Mouse (Mus musculus): Measurements from ENCODE around the gene Ano4. TPM values are rescaled to one million over a fixed set of nuclear protein-coding genes. Genes with fewer than 3 reads are reported as not detected.

Gene Ano4
- polyA plus RNA-seq, 1 experiment = not detected

GRCm38 (mm10) chr10:89345606-89346005 lies 1.0 kb upstream of the Ano4 start:
- peaks cover 12% of the 10 kb centered on the region for H3K4me1 ChIP-seq
- H3K36me3 ChIP-seq (replicated peaks; ENCODE audit: low read length) = no peaks in the 10 kb centered on the region
- H3K9me3 ChIP-seq = 0 out of 2 replicates have a peak, but pooled peaks cover 6% of the 10 kb centered on the region
- H3K27me3 ChIP-seq (replicated peaks) = peaks cover 54% of the 10 kb centered on the region
- TF ChIP-seq GATA1 (IDR thresholded peaks at IDR 0.05; ENCODE audit: borderline replicate concordance, low read length) = no peak
- TF ChIP-seq FLI1 (IDR thresholded peaks at IDR 0.05; ENCODE audit: low read length) = no peak
- no peak overlapping the region for H3K4me3 ChIP-seq (replicated peaks)

DNA sequence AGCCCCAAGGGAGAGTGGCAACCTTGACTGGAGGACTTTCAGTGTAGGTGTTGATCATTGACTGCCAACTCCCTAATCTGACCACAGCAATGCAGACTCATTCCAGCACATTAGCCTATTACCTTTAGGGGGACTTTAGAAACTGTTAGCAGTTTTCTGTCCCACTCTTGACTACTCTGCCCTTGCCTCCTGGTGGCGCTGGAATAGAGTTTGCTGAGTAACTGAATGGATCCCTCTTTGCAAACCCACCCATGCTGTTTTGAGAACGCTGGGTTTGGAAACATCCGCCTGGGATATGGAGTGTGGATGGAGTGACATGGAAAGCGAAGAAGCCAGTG lies 603 bp upstream of the Ano4 start:
- Histone ChIP-seq H3K4me1 (peaks cover 12% of the 10 kb centered on the region), H3K36me3 (replicated peaks; ENCODE audit: low read length) (no peaks in the 10 kb centered on the region)

DNA sequence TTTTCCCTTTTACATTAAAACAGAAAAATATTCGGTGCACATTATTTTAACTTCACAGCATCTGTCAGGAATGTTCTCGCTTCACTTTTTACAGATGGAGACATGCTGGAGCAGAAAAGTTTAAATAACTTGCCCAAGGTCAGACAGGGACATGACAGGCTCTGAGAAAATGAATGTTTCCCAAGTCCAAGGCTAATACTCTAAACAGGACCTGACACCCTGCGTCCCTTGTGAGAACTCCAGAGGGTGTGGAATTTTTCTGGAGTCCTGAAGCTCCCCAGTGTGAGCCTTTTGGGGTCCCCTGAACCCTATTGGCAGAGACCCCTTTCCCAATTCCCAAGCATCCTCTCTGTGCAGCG lies 451 bp downstream of the Ano4 start:
- H3K4me3 ChIP-seq (replicated peaks) = peak overlapping the region; percentile 86
- no peak for TF ChIP-seq GATA1 (IDR thresholded peaks at IDR 0.05; ENCODE audit: borderline replicate concordance, low read length)
- TF ChIP-seq FLI1 (IDR thresholded peaks at IDR 0.05; ENCODE audit: low read length) = no peak
- H3K4me1 ChIP-seq = peaks cover 12% of the 10 kb centered on the region
- 0 out of 2 replicates have a peak, but pooled peaks cover 6% of the 10 kb centered on the region for H3K9me3 ChIP-seq
- peaks cover 56% of the 10 kb centered on the region for H3K27me3 ChIP-seq (replicated peaks)
- H3K36me3 ChIP-seq (replicated peaks; ENCODE audit: low read length) = no peaks in the 10 kb centered on the region

More for the DNA sequence above, 603 bp upstream of the Ano4 start:
- Histone ChIP-seq H3K9me3 (0 out of 2 replicates have a peak, but pooled peaks cover 6% of the 10 kb centered on the region), H3K4me3 (replicated peaks) (peak overlapping the region; percentile 86), H3K27me3 (replicated peaks) (peaks cover 56% of the 10 kb centered on the region)
- no peak for TF ChIP-seq GATA1 (IDR thresholded peaks at IDR 0.05; ENCODE audit: borderline replicate concordance, low read length)
- no peak for TF ChIP-seq FLI1 (IDR thresholded peaks at IDR 0.05; ENCODE audit: low read length)

- Histone ChIP-seq H3K36me3 (replicated peaks; ENCODE audit: low read length) (no peaks in the 10 kb centered on the region), H3K9me3 (0 out of 2 replicates have a peak, but pooled peaks cover 6% of the 10 kb centered on the region), H3K4me1 (peaks cover 12% of the 10 kb centered on the region), H3K27me3 (replicated peaks) (peaks cover 56% of the 10 kb centered on the region), H3K4me3 (replicated peaks) (no peak overlapping the region)
- TF ChIP-seq FLI1 (IDR thresholded peaks at IDR 0.05; ENCODE audit: low read length) = no peak
- TF ChIP-seq GATA1 (IDR thresholded peaks at IDR 0.05; ENCODE audit: borderline replicate concordance, low read length) = no peak
Observed at GRCm38 (mm10) chr10:89343716-89344115, 846 bp downstream of the Ano4 start.

GRCm38 (mm10) chr10:89330261-89330660 lies 14.3 kb downstream of the Ano4 start:
- H3K4me1 ChIP-seq = peaks cover 24% of the 10 kb centered on the region

DNA sequence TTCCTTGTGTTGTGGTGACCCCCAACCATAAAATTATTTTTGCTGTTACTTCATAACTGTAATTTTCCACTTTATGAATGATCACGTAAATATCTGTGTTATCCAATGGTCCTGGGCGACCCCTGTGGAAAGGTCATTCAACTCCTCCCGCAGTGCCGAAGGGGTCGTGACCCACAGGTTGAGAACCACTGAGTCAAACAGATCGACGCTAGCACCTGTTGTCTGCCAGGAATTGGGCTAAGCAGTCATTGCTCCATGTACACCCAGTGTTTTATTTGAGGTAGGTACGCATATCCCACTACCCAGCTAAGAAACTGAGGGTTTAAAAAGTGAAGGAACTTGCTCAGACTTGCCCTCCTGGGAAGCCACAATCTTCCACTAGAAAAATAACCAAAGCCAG lies 14.8 kb downstream of the Ano4 start:
- Histone ChIP-seq H3K36me3 (replicated peaks; ENCODE audit: low read length) (no peaks in the 10 kb centered on the region), H3K9me3 (no peaks in the 10 kb centered on the region), H3K27me3 (replicated peaks) (peaks cover 13% of the 10 kb centered on the region), H3K4me3 (replicated peaks) (no peak overlapping the region), H3K4me1 (peaks cover 29% of the 10 kb centered on the region)
- TF ChIP-seq FLI1 (IDR thresholded peaks at IDR 0.05; ENCODE audit: low read length) = no peak
- TF ChIP-seq GATA1 (IDR thresholded peaks at IDR 0.05; ENCODE audit: borderline replicate concordance, low read length) = no peak

More at GRCm38 (mm10) chr10:89330261-89330660, 14.3 kb downstream of the Ano4 start:
- H3K36me3 ChIP-seq (replicated peaks; ENCODE audit: low read length) = no peaks in the 10 kb centered on the region
- H3K27me3 ChIP-seq (replicated peaks) = peaks cover 10% of the 10 kb centered on the region
- no peaks in the 10 kb centered on the region for H3K9me3 ChIP-seq
- no peak for TF ChIP-seq GATA1 (IDR thresholded peaks at IDR 0.05; ENCODE audit: borderline replicate concordance, low read length)
- no peak for TF ChIP-seq FLI1 (IDR thresholded peaks at IDR 0.05; ENCODE audit: low read length)
- H3K4me3 ChIP-seq (replicated peaks) = no peak overlapping the region

DNA sequence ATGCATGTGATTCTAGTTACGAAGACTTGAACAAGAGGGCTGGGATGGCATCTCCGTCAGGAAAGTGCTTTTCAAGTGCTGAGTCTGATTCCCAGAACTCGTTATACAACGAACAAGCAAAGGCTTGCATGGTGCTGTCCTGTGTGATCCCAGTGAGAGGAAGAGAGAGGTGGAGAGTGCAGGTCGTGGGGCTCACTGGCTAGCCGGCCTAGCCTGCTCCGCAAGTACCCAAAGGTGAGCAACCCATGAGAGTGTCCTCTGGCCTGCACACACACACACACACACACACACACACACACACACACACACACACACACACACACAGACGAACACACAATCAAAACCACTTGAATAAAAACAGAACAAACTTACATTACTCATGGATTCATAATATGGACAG lies 15.7 kb downstream of the Ano4 start:
- no peaks in the 10 kb centered on the region for H3K36me3 ChIP-seq (replicated peaks; ENCODE audit: low read length)
- H3K27me3 ChIP-seq (replicated peaks) = peaks cover 11% of the 10 kb centered on the region
- no peak overlapping the region for H3K4me3 ChIP-seq (replicated peaks)
- H3K9me3 ChIP-seq = no peaks in the 10 kb centered on the region
- no peak for TF ChIP-seq FLI1 (IDR thresholded peaks at IDR 0.05; ENCODE audit: low read length)
- no peak for TF ChIP-seq GATA1 (IDR thresholded peaks at IDR 0.05; ENCODE audit: borderline replicate concordance, low read length)
- peaks cover 32% of the 10 kb centered on the region for H3K4me1 ChIP-seq

GRCm38 (mm10) chr10:89327004-89327511 lies 17.5 kb downstream of the Ano4 start:
- Histone ChIP-seq H3K4me1 (peaks cover 32% of the 10 kb centered on the region), H3K4me3 (replicated peaks) (peak overlapping the region; percentile 88)
- TF ChIP-seq FLI1 (IDR thresholded peaks at IDR 0.05; ENCODE audit: low read length) = no peak
- no peak for TF ChIP-seq GATA1 (IDR thresholded peaks at IDR 0.05; ENCODE audit: borderline replicate concordance, low read length)

GRCm38 (mm10) chr10:89326383-89326782 lies 18.2 kb downstream of the Ano4 start:
- Histone ChIP-seq H3K27me3 (replicated peaks) (peaks cover 17% of the 10 kb centered on the region), H3K9me3 (no peaks in the 10 kb centered on the region), H3K36me3 (replicated peaks; ENCODE audit: low read length) (no peaks in the 10 kb centered on the region), H3K4me3 (replicated peaks) (no peak overlapping the region), H3K4me1 (peaks cover 32% of the 10 kb centered on the region)
- TF ChIP-seq FLI1 (IDR thresholded peaks at IDR 0.05; ENCODE audit: low read length) (no peak), GATA1 (IDR thresholded peaks at IDR 0.05; ENCODE audit: borderline replicate concordance, low read length) (no peak)

More at GRCm38 (mm10) chr10:89327004-89327511, 17.5 kb downstream of the Ano4 start:
- H3K27me3 ChIP-seq (replicated peaks) = peaks cover 17% of the 10 kb centered on the region
- no peaks in the 10 kb centered on the region for H3K36me3 ChIP-seq (replicated peaks; ENCODE audit: low read length)
- H3K9me3 ChIP-seq = no peaks in the 10 kb centered on the region

DNA sequence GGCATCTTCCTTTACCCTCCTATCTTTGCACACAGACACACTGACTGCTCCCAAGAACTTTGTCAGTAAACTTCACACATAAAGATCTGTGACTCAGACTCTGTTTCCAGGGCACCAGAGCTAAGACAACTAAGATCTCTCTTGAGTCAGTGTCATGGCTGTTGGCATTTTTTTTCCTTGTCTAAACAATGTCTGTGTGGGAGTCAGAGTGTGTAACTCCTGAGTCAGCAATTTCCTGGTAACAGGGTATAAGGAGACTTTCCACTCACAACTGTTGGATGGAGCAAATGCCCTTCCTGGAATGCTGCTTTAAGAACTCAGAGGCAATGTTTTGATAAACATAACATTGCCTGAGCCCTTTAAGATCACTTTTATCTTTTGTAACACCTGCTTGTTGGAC lies 37.0 kb downstream of the Ano4 start:
- no peak overlapping the region for H3K4me3 ChIP-seq (replicated peaks)
- H3K4me1 ChIP-seq = no peaks in the 10 kb centered on the region
- H3K27me3 ChIP-seq (replicated peaks) = no peaks in the 10 kb centered on the region
- 0 out of 2 replicates have a peak, but pooled peaks cover 6% of the 10 kb centered on the region for H3K9me3 ChIP-seq
- H3K36me3 ChIP-seq (replicated peaks; ENCODE audit: low read length) = no peaks in the 10 kb centered on the region
- TF ChIP-seq GATA1 (IDR thresholded peaks at IDR 0.05; ENCODE audit: borderline replicate concordance, low read length) (no peak), FLI1 (IDR thresholded peaks at IDR 0.05; ENCODE audit: low read length) (no peak)

All from megakaryocyte, embryonic 14.5 days (primary cell).